Mouse (Mus musculus) ES-E14 (cell line): ENCODE results near the gene Slco2a1. TPM values are rescaled to one million over a fixed set of nuclear protein-coding genes. Genes with fewer than 3 reads are reported as not detected.

Source experiments
- DNase-seq: peaks from one replicate; pipeline ENCODE4 v3.0.0-alpha.2; 2013; ENCODE audit warnings: low read depth, low spot score
- H3K27ac ChIP-seq: 2 replicates; pipeline ENCODE4 v1.5.1; 2012; ENCODE audit warnings: low read depth, mild to moderate bottlenecking, low read length, moderate library complexity, mixed read lengths; ENCODE audit not compliant: poor library complexity, insufficient read depth, severe bottlenecking
- H3K36me3 ChIP-seq: 2 replicates; pipeline ENCODE4 v1.6.1; 2012; ENCODE audit warnings: mild to moderate bottlenecking, low read length, moderate library complexity, mixed read lengths; ENCODE audit not compliant: control insufficient read depth, poor library complexity, insufficient read depth, severe bottlenecking
- H3K4me1 ChIP-seq, 2 experiments: fragments of 150-350 bp in 1 of 2; sonication (generic) in 1 of 2; 2 replicates each; pipeline ENCODE4 v1.6.1; 2012; ENCODE audit warnings: low read length in 2 of 2, mild to moderate bottlenecking in 1 of 2, mixed read lengths in 1 of 2; ENCODE audit not compliant: control insufficient read depth in 2 of 2, insufficient read depth in 2 of 2, poor library complexity in 1 of 2
- H3K4me3 ChIP-seq, 2 experiments: fragments of 150-350 bp in 1 of 2; sonication (generic) in 1 of 2; 2 replicates each; pipeline ENCODE4 v1.5.1; 2012; ENCODE audit warnings: low read length in 2 of 2, low read depth in 1 of 2, mild to moderate bottlenecking in 1 of 2, mixed read lengths in 1 of 2; ENCODE audit not compliant: insufficient read depth in 1 of 2, poor library complexity in 1 of 2, severe bottlenecking in 1 of 2
- H3K9ac ChIP-seq: 2 replicates; pipeline ENCODE4 v1.6.1; 2012; ENCODE audit warnings: low read depth, mild to moderate bottlenecking, low read length, mixed read lengths; ENCODE audit not compliant: poor library complexity, insufficient read depth, severe bottlenecking
- H3K9me3 ChIP-seq: fragments of 150-350 bp; sonication (generic); 2 replicates; pipeline ENCODE4 v1.6.1; 2012; ENCODE audit warnings: low read depth, mild to moderate bottlenecking, low read length; ENCODE audit not compliant: control insufficient read depth, insufficient read depth
- CHD2 ChIP-seq: IDR thresholded peaks from 2 replicates; pipeline ENCODE4 v1.6.1; 2014; ENCODE audit warnings: mild to moderate bottlenecking, low read depth, low read length, inconsistent platforms
- HCFC1 ChIP-seq: IDR thresholded peaks from 2 replicates; pipeline ENCODE4 v1.6.1; 2012; ENCODE audit warnings: low read length, inconsistent platforms, borderline replicate concordance; ENCODE audit not compliant: insufficient read depth
- MAFK ChIP-seq: IDR thresholded peaks from 2 replicates; pipeline ENCODE4 v1.6.1; 2014; ENCODE audit warnings: mild to moderate bottlenecking, low read depth, low read length, inconsistent platforms; ENCODE audit not compliant: insufficient read depth
- ZC3H11A ChIP-seq: IDR thresholded peaks from 2 replicates; pipeline ENCODE4 v1.6.1; 2012; ENCODE audit warnings: low read depth, mild to moderate bottlenecking, inconsistent platforms, low read length, borderline replicate concordance
- ZNF384 ChIP-seq: IDR thresholded peaks from 2 replicates; pipeline ENCODE4 v1.6.1; 2012; ENCODE audit warnings: low read depth, low read length, inconsistent platforms
- in situ Hi-C, 2 experiments: fragments of 600-800 bp; cut with MboI; formaldehyde crosslinking; loops; one replicate each; pipeline ENCODE4 v1.15.1; 2025; ENCODE audit warnings: low sequenced_read_pairs in 2 of 2, inconsistent platforms in 1 of 2; ENCODE audit not compliant: unreplicated experiment in 2 of 2
- total RNA-seq: library from RNA; depleted of rRNA; stranded (reverse); fragments of 300-350 nt; gene quantifications from 2 replicates; pipeline ENCODE4 v1.2.3, GENCODE M21; 2012

Gene Slco2a1
- total RNA-seq, 1 experiment: 2.2 TPM

- in situ Hi-C loops: no loop called here
- no peak for DNase-seq
- Histone ChIP-seq H3K27ac (no peak overlapping the region), H3K9me3 (no peaks in the 10 kb centered on the region), H3K4me1 (no peaks in the 10 kb centered on the region), H3K36me3 (no peaks in the 10 kb centered on the region), H3K4me3 (no peak overlapping the region), H3K9ac (no peak overlapping the region)
- TF ChIP-seq CHD2 (no peak), ZNF384 (no peak), MAFK (no peak), HCFC1 (no peak), ZC3H11A (no peak)
Observed at GRCm38 (mm10) chr9:103068769-103069168, 80.3 kb downstream of the Slco2a1 start.

- in situ Hi-C loops: no loop called here
- DNase-seq: no peak
Observed at GRCm38 (mm10) chr9:103071541-103072203, 83.2 kb downstream of the Slco2a1 start.

GRCm38 (mm10) chr9:103072204-103072599, 83.7 kb downstream of the Slco2a1 start:
- H3K4me1 ChIP-seq: no peaks in the 10 kb centered on the region
- in situ Hi-C loops: no loop called here
- H3K9ac ChIP-seq: no peak overlapping the region
- no peaks in the 10 kb centered on the region for H3K36me3 ChIP-seq
- H3K9me3 ChIP-seq: no peaks in the 10 kb centered on the region
- DNase-seq: no peak
- H3K27ac ChIP-seq: no peak overlapping the region
- no peak overlapping the region for H3K4me3 ChIP-seq
- TF ChIP-seq ZC3H11A: no peak
- TF ChIP-seq CHD2: no peak
- no peak for TF ChIP-seq MAFK
- no peak for TF ChIP-seq HCFC1
- TF ChIP-seq ZNF384: no peak

More at GRCm38 (mm10) chr9:103071541-103072203, 83.2 kb downstream of the Slco2a1 start:
- Histone ChIP-seq H3K4me3 (no peak overlapping the region), H3K4me1 (no peaks in the 10 kb centered on the region), H3K36me3 (no peaks in the 10 kb centered on the region), H3K9me3 (no peaks in the 10 kb centered on the region), H3K9ac (no peak overlapping the region), H3K27ac (no peak overlapping the region)
- TF ChIP-seq CHD2 (no peak), HCFC1 (no peak), ZNF384 (no peak), ZC3H11A (no peak), MAFK (no peak)

GRCm38 (mm10) chr9:103072926-103073515, 84.5 kb downstream of the Slco2a1 start:
- in situ Hi-C loops: no loop called here

More at GRCm38 (mm10) chr9:103072926-103073515, 84.5 kb downstream of the Slco2a1 start:
- no peak overlapping the region for H3K4me3 ChIP-seq
- no peak overlapping the region; the same call in 1 of the 2 replicates for H3K27ac ChIP-seq
- TF ChIP-seq ZNF384 (no peak), CHD2 (no peak), MAFK (no peak), ZC3H11A (no peak), HCFC1 (no peak)
- H3K36me3 ChIP-seq: no peaks in the 10 kb centered on the region
- no peaks in the 10 kb centered on the region for H3K9me3 ChIP-seq
- no peak overlapping the region for H3K9ac ChIP-seq
- no peaks in the 10 kb centered on the region for H3K4me1 ChIP-seq
- no peak for DNase-seq
